Mouse (Mus musculus): ENCODE results near the gene Usp1.
"Not testable (repeated sequence)": the region's sequence is repeated elsewhere in the genome, so short reads cannot be mapped to it uniquely, and the experiment has no call there.

Usp1 gene

DNA sequence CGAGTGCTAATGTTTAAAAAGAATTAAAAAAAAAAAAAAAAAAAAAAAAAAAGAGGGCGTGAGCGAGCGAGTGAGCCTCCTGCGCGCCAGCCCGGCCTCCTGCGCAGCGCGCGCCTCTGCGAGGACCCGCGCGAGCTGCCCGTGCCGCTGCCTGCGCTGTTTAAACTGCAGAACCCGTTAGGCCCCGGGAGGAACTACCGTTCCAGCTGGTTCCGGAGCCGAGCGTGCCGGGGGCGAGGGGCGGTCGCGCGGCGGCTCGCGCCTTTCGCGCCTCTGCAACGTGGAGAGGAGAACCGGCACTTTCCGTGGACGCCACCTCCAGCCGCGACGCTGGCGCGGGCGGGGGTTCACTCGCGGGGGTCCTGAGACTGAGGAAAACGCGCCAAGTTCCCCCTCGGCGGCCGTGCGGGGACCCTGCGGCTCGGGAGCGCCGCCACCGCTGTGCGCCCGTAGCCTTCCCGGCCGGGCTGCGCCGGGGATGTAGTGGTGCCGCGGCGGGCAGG is at the start of gene Usp1:
Gene Usp1 (plus strand): TSS at position 243 of the 503 bp plus-strand sequence.
- DNase-seq (ENCODE audit: low spot score in 2 of 2): peak in 1 of 2 experiments; percentile 81

DNA sequence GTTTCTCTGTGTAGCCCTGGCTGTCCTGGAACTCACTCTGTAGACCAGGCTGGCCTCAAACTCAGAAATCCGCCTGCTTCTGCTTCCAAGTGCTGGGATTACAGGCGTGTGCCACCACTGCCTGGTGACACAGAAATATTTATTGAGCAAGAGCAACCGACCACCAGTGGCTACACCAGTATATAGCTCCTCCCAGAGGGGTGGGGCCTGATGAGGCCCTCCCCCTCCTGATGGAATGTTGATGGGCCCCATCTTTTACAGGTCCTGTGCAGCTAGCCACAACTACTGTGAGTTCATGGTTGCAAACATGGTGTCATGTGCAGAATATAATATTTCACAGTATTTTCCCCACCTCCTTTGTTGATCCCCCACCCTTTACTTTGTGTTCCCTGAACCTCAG is 40.9 kb upstream of the Usp1 start:
- no peak for DNase-seq (ENCODE audit: low spot score in 2 of 2)

DNA sequence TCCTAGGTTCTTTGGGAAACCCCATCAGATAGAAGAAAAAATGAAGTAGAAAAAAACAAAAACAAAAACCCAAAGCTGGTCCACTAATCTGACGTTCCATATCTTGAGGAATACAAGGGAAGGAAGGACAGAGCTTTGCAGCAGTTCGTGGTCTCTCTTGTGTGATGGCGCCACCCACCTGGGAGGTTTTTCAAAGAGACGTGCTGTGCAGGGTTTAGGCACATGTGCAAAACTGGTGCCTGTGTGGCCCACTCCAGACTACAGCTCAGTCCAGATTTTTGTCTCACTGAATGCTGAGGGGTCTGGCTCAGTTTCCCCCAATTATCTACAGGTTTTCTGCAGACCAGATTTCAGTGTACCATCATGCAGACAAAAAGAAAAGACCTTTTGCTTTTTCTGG is 37.2 kb upstream of the Usp1 start:
- no peak for DNase-seq (ENCODE audit: low spot score in 2 of 2)

DNA sequence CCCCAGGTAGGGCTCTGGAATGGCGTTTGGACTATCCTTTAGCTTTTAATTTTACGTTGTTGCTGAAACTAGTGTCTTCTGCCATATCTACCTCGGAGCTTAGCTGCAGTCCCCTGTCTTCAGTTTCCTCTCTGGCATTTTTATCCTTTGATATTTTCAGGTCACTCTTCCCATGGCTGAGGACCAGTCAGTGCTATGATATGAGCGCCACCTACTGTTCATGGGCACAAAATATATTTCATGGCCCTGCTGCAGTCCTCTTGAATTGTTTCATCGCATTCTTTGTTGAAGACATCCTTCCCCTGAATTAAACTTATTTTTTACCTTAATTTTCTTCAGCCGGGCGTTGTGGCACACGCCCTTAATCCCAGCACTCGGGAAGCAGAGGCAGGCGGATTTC is 36.5 kb upstream of the Usp1 start:
- DNase-seq (ENCODE audit: low spot score in 2 of 2): peak; percentile 15 to 26

DNA sequence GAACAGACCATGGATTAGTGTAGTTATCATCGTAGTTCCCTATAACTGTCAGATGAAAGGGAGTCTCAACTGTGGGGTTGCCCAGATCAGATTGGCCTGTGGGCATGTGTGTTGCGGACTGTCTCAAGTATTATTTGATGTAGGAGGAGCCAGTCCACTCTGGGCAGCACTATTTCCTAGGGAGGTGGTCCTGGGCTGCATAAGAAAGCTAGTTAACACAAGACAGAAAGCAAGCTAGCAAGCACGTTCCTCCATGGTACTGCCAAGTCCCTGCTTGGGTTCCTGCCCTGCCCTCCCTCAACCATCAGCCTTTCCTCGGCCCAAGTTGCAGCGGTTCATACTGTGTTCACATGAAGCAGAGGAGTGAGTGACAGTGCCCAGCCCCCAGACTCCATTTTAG is 13.4 kb upstream of the Usp1 start:
- no peak for DNase-seq (ENCODE audit: low spot score in 2 of 2)

DNA sequence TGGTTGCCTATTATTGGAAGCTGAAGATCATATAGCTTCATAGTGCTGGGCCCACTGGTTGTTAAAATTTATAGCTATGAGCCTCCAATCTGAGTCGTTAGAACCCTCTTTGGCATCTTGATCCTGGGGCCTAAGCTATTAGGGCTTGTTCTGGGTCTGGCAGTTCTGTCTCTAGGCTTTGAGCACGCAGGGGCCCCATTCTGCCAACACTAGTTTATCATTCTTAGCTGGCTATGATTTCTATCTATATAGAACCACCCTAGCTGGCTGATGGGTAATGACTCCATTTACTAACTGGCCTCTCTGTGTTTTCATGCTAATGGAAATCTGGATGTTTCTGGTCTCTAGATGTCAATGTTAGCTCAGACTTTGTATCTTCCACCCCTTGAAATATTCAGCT is 5.9 kb upstream of the Usp1 start:
- DNase-seq (ENCODE audit: low spot score in 2 of 2): no peak

DNA sequence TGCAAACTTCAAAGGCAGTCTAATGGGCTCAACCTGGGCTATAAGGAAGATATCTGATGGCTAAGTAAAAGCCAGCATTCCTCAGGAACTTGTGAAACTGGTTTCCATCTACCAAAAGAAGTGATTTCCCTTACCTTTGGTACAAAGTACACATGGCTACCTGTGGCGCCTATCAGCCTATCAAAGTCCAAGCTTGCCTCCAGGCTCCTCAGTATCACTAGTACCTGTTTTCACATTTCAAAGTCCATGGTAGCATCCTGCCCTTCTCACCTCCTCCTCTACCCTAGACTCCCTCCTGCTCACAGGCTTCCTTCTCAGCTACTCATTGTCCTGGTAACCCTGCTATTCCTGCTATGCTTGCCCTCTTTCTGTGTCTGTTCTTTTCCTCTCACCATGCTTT is 5.4 kb upstream of the Usp1 start:
- no peak for DNase-seq (ENCODE audit: low spot score in 2 of 2)

DNA sequence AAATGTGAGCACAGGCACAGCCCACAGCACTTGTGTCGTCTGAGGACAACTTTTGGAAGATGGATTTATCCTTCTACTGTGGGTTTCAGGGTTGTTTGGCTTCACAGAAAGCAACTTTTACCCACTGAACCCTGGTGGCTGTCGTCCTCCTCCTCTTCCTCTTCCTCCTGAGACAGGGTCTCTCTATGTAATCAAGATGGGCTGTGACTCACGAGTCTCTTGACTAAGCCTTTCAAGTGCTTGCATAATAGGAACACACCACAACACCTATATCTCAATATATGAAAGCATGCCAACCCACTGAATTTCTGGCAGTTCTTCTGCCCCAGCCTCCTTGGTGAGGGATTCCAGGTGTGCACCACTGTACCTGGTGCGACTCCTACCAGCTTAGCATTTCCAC is 2.7 kb upstream of the Usp1 start:
- DNase-seq (ENCODE audit: low spot score in 2 of 2): no peak

DNA sequence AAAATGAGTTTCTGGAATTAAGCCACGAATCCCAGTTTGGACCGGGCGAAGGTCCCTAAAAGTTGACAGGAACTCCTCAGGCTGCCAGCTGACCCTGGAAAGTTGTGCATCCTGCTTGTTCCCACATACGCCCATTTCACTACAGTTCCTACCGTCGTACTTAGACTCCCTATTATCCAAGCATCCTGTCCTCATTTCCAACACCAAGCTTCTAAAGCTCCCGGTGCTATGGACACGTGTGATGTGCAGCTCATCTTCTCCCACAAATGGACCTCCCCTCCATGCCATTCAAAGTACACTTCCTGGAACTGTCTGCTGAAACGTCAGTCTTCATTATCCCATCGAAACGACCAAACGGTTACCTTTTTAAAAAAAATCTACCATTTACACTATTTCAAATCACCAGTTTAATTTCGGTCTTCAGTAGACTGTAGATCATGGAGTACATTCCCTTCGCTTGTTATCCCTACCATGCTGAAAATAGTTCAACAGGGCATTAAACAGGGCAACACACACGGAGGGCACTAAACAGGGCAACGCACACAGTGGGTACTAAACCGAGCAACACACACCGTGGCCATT is 1.5 kb upstream of the Usp1 start:
- no peak for DNase-seq (ENCODE audit: low spot score in 2 of 2)

DNA sequence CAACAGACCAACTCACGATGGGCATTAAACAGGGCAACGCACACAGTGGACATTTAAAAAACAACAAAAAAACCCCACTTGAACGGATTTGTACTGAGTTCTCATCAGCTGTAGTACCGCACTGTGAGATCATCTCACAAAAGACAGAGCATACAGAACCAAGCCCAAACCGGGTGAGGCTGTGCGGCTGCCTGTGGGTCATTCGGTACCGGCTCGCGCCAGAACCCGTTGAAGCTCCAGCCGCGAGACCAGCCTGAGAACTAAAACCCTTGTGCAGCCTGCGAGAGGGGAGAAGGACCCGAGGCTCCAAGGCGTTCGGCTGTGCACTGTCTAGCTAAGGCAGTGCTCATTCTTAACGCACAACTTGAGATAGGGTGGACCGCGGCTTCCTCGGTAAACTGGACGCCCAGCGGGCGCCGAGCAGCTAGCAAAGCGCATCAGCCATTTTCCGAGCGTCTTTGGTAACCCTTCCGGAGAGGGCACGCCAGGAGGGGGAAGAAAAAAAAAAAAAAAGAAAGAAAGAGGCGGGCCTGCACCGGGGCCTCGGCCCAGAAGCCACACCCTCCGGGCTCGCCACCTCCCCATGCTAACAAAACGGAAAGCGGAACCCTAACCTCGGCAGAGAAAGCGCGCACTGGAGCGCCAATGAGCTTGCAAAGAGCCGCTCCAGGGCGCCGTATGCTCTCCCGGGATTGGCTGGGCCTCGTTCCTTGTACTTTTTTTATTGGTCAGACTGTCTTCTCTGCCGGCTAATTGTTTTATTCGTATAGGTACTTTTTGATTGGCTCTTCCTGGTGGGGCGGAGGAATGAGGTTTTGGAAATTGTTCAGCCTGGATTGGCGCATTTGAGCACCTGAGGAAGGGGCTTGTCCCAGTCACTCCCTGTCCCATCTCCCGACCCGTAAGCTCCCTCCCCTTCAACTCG is 705 bp upstream of the Usp1 start:
- DNase-seq (ENCODE audit: low spot score in 2 of 2): peak; percentile 87 to 97

DNA sequence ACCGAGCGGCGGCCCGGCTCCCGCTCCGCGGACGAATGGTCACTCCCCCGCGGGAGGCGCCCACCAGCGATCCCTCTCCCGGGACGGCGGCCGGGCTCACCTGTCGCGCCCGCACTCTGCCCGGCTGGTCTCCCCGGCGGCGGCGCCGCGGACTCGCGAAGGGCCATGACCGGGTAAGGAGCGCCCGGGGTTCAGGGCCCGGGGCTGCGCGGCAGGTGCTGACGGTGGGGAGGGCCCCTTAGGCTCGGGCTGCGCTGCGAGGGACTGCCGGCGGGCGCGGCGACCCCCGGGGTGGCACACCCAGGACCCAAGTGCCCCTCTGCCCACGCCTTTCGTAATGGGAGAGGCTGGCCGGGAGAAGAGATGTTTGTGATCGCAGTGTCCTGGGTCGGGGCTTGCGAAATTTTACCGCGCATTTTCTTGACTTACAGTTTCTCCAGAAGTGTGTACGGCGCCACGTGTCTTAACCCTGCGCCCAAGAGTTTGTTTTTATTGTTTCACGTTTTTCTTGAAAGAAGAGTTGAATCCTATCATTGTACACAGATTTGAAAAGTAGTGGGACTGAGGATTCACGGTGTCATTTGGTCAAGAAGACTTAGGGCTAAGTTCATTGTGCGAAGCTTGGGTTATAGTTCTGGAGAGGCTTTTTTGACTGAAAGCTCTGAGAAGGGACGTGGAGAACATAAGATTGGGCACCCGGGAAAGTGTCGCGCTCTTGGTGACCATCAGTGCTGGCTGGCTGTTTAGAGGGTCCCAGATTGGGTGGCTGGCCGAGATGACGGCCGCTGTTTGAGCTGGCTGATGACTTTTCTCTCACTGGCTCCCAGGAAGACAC is 678 bp downstream of the Usp1 start:
- peak in 1 of 2 experiments; percentile 35 for DNase-seq (ENCODE audit: low spot score in 2 of 2)

DNA sequence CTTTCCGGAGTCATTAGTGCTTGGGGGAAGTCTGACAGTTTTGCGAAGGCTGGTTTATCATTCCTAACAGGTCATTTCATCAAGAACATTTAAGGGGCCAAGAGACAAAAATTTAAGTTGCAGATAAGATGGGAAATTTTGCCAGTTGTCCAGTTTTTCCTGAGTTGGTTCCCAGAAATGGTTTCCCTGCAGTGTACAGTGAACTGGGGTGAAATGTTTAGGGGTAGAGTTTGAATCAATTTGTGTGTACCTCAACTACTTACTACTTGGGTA is 1.2 kb downstream of the Usp1 start:
- DNase-seq (ENCODE audit: low spot score in 2 of 2): no peak

DNA sequence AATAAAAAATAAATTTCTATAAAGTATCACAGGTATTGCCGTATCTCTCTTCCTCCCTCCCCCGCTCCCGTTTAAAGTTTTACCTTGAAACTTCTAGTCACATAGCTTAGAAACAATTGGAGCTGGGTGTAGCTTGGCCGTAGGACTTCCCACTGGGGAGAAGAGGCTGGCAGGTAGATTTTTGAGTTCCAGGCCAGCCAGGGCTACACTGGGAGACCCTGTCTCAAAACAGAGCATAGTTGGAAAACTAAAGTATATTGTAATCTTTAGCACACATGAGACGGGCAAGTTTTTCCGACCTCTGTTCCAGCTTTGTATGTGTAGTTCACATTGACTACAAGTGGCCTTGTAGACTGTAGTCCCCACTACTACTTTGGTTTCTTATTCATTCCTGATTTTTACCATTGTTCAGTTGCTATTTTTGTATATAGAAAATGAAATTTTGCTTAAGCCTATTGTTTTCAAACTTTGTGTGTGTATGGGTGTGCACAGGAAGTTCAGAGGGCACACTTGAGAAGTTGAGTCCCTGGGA is 1.7 kb downstream of the Usp1 start:
- no peak for DNase-seq (ENCODE audit: low spot score in 2 of 2)

DNA sequence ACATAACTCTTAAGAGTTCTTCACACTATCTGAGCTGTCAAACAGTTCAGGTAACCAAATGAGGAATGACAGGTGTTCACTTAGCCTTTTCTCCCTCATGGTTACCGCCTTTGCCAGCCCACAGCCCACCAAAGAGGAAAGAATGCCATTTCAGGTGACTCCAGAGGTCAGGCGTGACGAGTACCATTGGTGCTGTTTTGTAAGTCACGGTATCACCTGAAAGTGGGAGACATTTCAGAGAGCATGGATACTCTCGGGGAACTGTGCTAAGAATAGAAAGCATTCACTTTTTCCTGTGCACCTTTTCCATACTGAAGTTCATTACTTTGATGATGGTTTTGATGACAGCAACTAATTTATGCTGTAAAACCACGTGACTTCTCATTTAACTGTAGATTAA is 12.4 kb downstream of the Usp1 start:
- no peak for DNase-seq (ENCODE audit: low spot score in 2 of 2)

DNA sequence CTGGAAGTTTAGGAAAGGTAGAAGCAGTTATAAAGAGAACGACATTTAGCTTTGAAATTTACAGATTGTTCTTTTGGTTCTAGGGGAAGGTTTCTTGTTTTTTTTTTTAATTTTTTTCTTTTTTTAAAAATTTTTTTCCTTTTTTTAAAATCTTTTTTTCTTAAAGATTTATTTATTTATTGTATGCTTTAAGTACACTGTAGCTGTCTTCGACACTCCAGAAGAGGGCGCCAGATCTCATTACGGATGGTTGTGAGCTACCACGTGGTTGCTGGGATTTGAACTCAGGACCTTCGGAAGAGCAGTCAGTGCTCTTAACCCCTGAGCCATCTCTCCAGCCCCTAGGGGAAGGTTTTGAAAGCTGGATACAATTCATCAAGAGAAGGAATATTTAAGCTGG is 14.6 kb downstream of the Usp1 start:
- not testable (repeated sequence) for DNase-seq (ENCODE audit: low spot score in 2 of 2)

DNA sequence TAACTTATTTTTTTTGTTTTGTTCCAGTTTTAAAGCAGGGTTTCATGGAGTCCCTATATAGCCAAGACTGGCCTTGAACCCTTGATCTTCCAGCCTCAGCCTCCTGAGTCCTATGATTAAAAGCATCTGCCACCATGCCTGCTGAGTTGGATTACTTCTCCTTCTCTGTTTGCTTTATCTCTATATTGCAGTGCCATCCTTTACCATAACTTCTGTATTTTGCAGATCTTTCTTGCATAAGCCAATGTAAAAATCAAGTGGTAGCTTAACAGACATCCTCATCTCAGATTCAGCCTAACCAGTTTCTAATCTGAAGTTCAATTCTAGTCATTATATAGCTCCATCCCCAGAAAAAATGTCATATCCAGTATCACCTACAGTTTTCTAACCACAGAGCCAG is 27.0 kb downstream of the Usp1 start:
- DNase-seq (ENCODE audit: low spot score in 2 of 2): no peak

DNA sequence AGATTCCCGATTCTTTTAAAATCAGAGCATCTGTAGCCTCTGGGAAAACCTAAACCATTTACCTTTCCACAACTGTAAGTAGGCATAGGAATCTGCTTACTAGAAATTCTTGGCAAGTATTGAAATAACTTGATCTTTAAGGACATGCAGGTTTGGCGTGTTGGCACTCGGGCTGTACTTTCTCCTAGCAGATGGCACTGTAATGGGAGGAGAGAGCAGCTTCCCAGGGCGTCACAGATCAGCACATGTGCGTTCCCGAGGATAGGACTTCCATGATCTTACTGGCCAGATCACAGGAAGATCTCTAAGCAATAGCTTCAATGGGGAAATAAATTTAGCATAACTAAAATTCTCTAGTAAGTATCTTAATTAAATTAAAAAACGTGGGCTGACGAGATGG is 32.4 kb downstream of the Usp1 start:
- DNase-seq (ENCODE audit: low spot score in 2 of 2): no peak

DNA sequence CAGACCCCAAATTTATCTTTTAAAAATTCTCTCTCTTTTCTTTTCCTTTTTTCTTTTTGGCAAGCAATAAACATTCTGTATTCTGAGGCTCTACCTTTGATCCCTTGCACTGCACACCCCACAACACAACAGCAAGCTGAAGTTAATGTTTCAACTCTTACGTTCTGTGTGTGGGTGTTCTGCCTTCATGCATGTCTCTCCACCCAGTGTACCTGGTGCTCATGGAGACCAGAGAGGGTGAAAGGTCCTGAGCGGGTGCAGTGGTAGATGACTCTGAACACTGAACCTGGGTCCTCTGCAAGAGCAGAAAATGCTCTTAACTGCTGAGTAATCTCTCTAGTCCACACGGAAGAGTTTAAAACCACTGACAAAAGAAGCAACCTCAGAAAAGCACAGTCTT is 36.6 kb downstream of the Usp1 start:
- DNase-seq (ENCODE audit: low spot score in 2 of 2): no peak

DNA sequence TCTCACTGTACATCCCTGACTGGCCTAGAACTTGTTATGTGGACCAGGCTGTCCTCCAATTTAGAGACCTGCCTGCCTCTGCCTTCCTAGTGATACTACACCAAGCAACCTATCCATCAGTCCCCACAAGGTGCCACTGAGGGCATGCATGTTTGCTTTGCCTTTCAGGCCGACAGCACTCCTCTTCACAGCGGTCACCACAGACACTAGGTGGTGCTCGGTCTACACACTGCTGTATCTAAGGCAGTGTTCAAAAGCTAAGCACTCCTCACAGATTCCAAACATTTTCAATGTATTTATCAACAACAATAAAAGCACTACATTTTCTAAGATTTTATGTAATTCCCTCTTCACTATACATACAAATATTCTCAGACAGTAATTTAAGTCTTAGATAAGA is 46.3 kb downstream of the Usp1 start:
- DNase-seq (ENCODE audit: low spot score in 2 of 2): no peak

DNA sequence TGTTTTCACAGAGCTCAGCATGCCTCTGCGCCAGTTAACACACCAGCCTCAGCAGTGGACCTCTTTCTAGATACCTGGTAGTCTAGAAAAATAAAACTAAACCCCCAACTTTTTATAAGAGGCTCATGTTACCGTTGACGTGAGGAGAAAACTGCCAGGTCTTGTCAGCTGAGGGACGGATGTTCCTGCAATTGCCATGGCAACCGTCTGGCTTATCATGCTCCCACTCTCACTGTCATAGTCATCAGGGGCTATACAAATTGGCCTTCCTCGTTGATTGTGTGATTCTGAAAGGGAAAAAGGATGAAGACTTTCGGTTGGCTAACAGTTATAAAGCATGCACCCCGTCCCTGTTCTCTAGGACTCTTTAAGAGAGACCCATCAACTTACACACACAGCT is 52.1 kb downstream of the Usp1 start:
- no peak for DNase-seq (ENCODE audit: low spot score in 2 of 2)

DNA sequence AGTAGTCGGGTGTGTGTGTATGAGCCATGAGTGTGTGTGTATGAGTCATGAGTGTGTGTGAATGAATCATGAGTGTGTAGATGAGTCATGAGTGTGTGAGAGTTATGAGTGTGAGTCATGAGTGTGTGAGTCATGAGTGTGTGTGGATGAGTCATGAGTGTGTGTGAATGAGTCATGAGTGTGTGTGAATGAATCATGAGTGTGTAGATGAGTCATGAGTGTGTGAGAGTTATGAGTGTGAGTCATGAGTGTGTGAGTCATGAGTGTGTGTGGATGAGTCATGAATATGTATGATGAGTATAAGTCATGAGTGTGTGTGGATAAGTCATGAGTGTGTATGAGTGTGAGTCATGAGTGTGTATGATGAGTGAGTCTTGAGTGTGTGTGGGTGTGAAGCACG is 54.7 kb downstream of the Usp1 start:
- DNase-seq (ENCODE audit: low spot score in 2 of 2): not testable (repeated sequence)

DNA sequence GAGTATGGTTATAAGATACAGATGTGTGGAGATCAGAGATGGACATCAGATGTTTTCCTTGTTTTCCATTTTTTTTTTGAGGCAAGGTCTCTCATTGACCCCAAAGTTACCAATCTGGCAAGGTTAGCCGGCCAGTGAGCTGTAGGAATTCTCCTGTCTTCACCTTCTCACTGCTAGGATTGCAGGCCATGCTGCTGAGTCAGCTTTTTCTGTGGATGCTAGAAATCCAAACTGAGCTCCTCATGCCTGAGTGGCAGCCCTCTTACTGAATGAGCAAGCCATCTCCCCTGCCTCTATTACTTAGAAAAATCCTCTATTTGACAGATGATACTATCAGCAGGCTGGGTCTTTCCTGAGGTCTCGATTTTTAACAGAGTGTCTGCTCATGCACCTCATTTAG is 55.1 kb downstream of the Usp1 start:
- DNase-seq (ENCODE audit: low spot score in 2 of 2): no peak

Data from urinary bladder, postnatal 36 days (tissue).